Mouse (Mus musculus): ENCODE results near the gene Ces1d. TPM values are rescaled to one million over a fixed set of nuclear protein-coding genes. Genes with fewer than 3 reads are reported as not detected.
"Not testable (repeated sequence)": the region's sequence is repeated elsewhere in the genome, so short reads cannot be mapped to it uniquely, and the experiment has no call there.

Ces1d gene
- 0.15 and 0.79 TPM in 2 replicates for polyA plus RNA-seq (2016; fragmentation: Nextera tagmentation; extraction: Ambion mirVana)

DNA sequence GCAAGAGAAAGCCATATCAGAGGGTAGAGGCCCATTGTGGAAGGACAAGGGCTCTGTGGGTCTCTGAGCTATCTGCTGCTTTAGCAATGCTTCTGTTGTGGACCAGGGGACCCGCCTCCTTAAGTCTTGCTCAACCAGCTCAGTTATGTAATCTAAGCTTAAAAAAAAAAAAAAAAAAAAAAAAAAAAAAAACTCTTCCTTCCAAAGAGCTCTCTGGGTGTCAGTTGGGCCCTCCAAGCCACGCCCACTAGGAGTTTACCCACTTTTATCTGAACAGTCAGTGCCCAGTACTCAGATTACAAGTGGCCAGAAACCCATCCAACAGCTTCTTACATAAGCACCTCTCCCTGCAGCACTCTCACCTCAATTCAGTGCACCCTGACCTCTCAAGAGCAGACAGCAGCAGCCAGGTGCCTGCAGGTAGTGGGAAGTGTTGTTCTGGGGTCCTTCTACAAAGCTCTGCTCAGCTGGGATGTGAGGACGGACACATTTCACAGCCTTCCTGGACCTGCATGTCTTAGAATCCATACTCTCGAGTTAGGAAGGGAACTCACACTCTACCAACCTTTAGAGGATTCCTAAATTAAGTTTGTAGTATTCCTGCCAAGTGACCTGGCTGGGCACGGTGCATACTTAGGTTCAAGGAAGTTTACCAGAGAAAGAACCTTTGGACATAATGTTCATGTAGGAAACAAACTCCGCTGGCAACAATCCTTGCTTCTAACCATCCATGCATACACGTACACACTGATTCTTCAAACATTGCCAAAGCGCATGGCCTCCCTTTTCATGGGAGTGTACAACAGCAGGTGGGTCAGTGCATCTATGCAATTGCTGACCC, at the start of gene Ces1d:
TSS of gene Ces1d (minus strand) at position 154 of the 841 bp plus-strand sequence.
- no peaks in the 10 kb centered on the region for H3K9me3 ChIP-seq
- no peak for ATAC-seq (ENCODE audit: low FRiP score)
- 75% methylated on average over 8 of the region's 8 CpGs for WGBS
- H3K4me2 ChIP-seq = no peak within 1 kb of the TSS
- H3K4me1 ChIP-seq = no peaks in the 10 kb centered on the region
- H3K4me3 ChIP-seq (replicated peaks) = no peak within 1 kb of the TSS
- H3K36me3 ChIP-seq (replicated peaks) = no peaks in the 10 kb centered on the region
- no peaks in the 10 kb centered on the region for H3K27me3 ChIP-seq
- no peak within 1 kb of the TSS for H3K9ac ChIP-seq
- no peak within 1 kb of the TSS for H3K27ac ChIP-seq

DNA sequence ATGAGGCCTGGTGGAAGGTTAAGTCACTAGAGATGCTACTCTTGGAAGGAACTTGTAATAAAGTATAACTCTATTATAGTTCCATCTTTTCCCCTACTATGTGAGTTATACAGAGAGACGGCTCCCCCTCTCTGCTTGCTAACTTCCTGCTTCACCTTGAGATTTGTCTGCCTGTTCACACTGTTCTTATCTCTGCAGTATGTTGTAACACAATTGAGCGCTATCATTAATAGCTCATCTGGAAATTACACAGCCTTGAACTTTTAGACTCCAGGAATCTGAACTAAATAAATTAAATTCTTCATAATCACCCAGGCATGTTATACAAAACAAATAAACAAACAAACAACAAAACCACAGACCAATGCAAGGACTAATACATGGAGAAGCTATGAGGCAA, 48.4 kb upstream of the Ces1d start:
- 83% methylated on average over 2 of the region's 2 CpGs for WGBS
- no peak overlapping the region for H3K4me2 ChIP-seq
- no peak overlapping the region for H3K27ac ChIP-seq
- no peaks in the 10 kb centered on the region for H3K27me3 ChIP-seq
- no peak for ATAC-seq (ENCODE audit: low FRiP score)
- no peaks in the 10 kb centered on the region for H3K4me1 ChIP-seq
- no peaks in the 10 kb centered on the region for H3K9me3 ChIP-seq
- H3K9ac ChIP-seq = no peak overlapping the region
- H3K4me3 ChIP-seq (replicated peaks) = no peak overlapping the region
- no peaks in the 10 kb centered on the region for H3K36me3 ChIP-seq (replicated peaks)

- H3K9me3 ChIP-seq = no peaks in the 10 kb centered on the region
- no peak overlapping the region for H3K4me2 ChIP-seq
- no peak for ATAC-seq (ENCODE audit: low FRiP score)
- no peaks in the 10 kb centered on the region for H3K27me3 ChIP-seq
- H3K36me3 ChIP-seq (replicated peaks) = no peaks in the 10 kb centered on the region
- no peak overlapping the region for H3K9ac ChIP-seq
- no peak overlapping the region for H3K27ac ChIP-seq
- H3K4me1 ChIP-seq = no peaks in the 10 kb centered on the region
- no peak overlapping the region for H3K4me3 ChIP-seq (replicated peaks)
Measured at GRCm38 (mm10) chr8:93239884-93240283, 42.2 kb upstream of the Ces1d start.

DNA sequence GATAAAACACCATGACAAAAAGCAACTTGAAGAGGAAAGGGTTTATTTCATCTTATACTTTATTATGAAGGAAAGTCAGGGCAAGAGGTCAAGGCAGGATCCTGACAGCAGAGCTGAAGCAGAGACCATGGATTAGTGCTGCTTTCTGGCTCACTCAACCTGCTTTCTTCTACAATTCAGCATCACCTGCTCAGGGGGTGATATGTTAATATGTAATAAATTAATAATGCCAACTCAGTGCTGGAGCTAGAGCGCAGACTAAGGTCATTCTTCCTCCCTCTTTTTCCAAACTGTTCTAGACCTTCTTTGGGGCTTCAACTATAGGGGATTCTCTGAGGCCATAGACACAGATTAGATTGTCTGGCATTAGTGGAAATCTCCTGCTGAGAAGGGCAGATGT, 38.0 kb upstream of the Ces1d start:
- H3K27me3 ChIP-seq = no peaks in the 10 kb centered on the region
- no peak overlapping the region for H3K27ac ChIP-seq
- H3K4me2 ChIP-seq = no peak overlapping the region
- H3K36me3 ChIP-seq (replicated peaks) = no peaks in the 10 kb centered on the region
- no peaks in the 10 kb centered on the region for H3K4me1 ChIP-seq
- H3K9ac ChIP-seq = no peak overlapping the region
- ATAC-seq (ENCODE audit: low FRiP score) = no peak
- no peak overlapping the region for H3K4me3 ChIP-seq (replicated peaks)
- no peaks in the 10 kb centered on the region for H3K9me3 ChIP-seq
- WGBS = 85% methylated on average over 1 of the region's 1 CpGs

DNA sequence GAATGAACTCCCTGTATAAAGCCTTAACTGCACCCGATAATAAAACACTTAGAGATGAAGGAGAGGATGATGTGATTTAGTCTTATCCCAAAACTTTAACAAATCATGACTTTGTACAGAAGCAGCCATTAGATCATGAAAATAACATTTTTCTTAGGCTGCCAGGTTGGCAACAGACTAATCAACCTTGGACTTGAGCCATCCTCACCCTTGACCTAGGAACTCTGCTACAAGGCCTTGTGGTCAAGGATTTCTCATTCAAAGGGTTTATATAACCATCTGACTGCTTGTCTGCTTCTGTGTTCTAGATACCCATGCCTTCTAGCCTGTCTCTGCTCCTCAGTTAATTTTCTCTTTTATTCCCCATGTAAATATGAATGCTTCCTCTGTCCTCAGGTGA, 37.1 kb upstream of the Ces1d start:
- WGBS = 88% methylated on average over 1 of the region's 1 CpGs
- Histone ChIP-seq H3K4me2 (no peak overlapping the region), H3K27ac (no peak overlapping the region), H3K36me3 (replicated peaks) (no peaks in the 10 kb centered on the region), H3K9me3 (no peaks in the 10 kb centered on the region), H3K4me3 (replicated peaks) (no peak overlapping the region), H3K4me1 (no peaks in the 10 kb centered on the region), H3K27me3 (no peaks in the 10 kb centered on the region), H3K9ac (no peak overlapping the region)
- ATAC-seq (ENCODE audit: low FRiP score) = no peak

- no peak overlapping the region for H3K4me3 ChIP-seq (replicated peaks)
- no peaks in the 10 kb centered on the region for H3K27me3 ChIP-seq
- 90% methylated on average over 6 of the region's 6 CpGs for WGBS
- H3K27ac ChIP-seq = no peak overlapping the region
- no peaks in the 10 kb centered on the region for H3K4me1 ChIP-seq
- no peaks in the 10 kb centered on the region for H3K9me3 ChIP-seq
- no peaks in the 10 kb centered on the region for H3K36me3 ChIP-seq (replicated peaks)
- no peak overlapping the region for H3K9ac ChIP-seq
- ATAC-seq (ENCODE audit: low FRiP score) = no peak
- H3K4me2 ChIP-seq = no peak overlapping the region
Measured at GRCm38 (mm10) chr8:93234068-93234467, 36.4 kb upstream of the Ces1d start.

- no peak within 1 kb of the TSS for H3K27ac ChIP-seq
- H3K4me1 ChIP-seq = no peaks in the 10 kb centered on the region
- H3K4me3 ChIP-seq (replicated peaks) = no peak within 1 kb of the TSS
- no peak for ATAC-seq (ENCODE audit: low FRiP score)
- H3K9me3 ChIP-seq = no peaks in the 10 kb centered on the region
- H3K27me3 ChIP-seq = no peaks in the 10 kb centered on the region
- no peak within 1 kb of the TSS for H3K4me2 ChIP-seq
- H3K36me3 ChIP-seq (replicated peaks) = no peaks in the 10 kb centered on the region
- H3K9ac ChIP-seq = no peak within 1 kb of the TSS
Measured at GRCm38 (mm10) chr8:93229446-93229845, 31.8 kb upstream of the Ces1d start, which contains the start of gene Ces1e. Gene Ces1e, minus strand, starts transcription at chr8:93229619.

- no peak overlapping the region for H3K4me3 ChIP-seq (replicated peaks)
- H3K4me1 ChIP-seq = no peaks in the 10 kb centered on the region
- 73% methylated on average over 11 of the region's 11 CpGs for WGBS
- no peaks in the 10 kb centered on the region for H3K9me3 ChIP-seq
- H3K27me3 ChIP-seq = no peaks in the 10 kb centered on the region
- ATAC-seq (ENCODE audit: low FRiP score) = no peak
- no peak overlapping the region for H3K4me2 ChIP-seq
- H3K27ac ChIP-seq = no peak overlapping the region
- no peak overlapping the region for H3K9ac ChIP-seq
- H3K36me3 ChIP-seq (replicated peaks) = no peaks in the 10 kb centered on the region
Measured at GRCm38 (mm10) chr8:93228673-93229370, 31.2 kb upstream of the Ces1d start.

DNA sequence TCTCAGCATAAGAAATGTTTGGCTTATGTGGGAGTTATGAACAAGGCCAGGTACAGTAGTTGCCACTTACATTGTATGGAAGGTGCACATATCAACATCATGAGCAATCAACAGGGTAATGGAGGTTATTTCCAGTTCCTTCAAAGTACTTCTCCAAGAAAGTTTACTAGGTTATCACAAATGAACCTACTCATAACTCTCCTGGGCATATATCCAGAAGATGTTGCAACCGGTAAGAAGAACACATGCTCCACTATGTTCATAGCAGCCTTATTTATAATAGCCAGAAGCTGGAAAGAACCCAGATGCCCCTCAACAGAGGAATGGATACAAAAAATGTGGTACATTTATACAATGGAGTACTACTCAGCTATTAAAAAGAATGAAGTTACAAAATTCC, 28.8 kb upstream of the Ces1d start:
- ATAC-seq (ENCODE audit: low FRiP score); H3K4me3 ChIP-seq (replicated peaks); H3K36me3 ChIP-seq (replicated peaks); H3K4me2 ChIP-seq; H3K27ac ChIP-seq; H3K4me1 ChIP-seq; H3K9ac ChIP-seq; H3K27me3 ChIP-seq; H3K9me3 ChIP-seq: not testable (repeated sequence)
- 91% methylated on average over 1 of the region's 1 CpGs for WGBS

- Histone ChIP-seq H3K27ac (no peak overlapping the region), H3K4me3 (replicated peaks) (no peak overlapping the region), H3K9ac (no peak overlapping the region), H3K9me3 (no peaks in the 10 kb centered on the region), H3K27me3 (no peaks in the 10 kb centered on the region), H3K4me1 (no peaks in the 10 kb centered on the region), H3K36me3 (replicated peaks) (no peaks in the 10 kb centered on the region), H3K4me2 (no peak overlapping the region)
- ATAC-seq (ENCODE audit: low FRiP score) = no peak
- WGBS = 89% methylated on average over 3 of the region's 3 CpGs
Measured at GRCm38 (mm10) chr8:93221896-93222295, 24.3 kb upstream of the Ces1d start.

GRCm38 (mm10) chr8:93217867-93218266, 20.2 kb upstream of the Ces1d start:
- ATAC-seq (ENCODE audit: low FRiP score) = no peak
- H3K4me1 ChIP-seq = no peaks in the 10 kb centered on the region
- no peak overlapping the region for H3K27ac ChIP-seq
- no peaks in the 10 kb centered on the region for H3K9me3 ChIP-seq
- no peaks in the 10 kb centered on the region for H3K36me3 ChIP-seq (replicated peaks)
- no peaks in the 10 kb centered on the region for H3K27me3 ChIP-seq
- H3K4me3 ChIP-seq (replicated peaks) = no peak overlapping the region
- H3K4me2 ChIP-seq = no peak overlapping the region
- 83% methylated on average over 4 of the region's 4 CpGs for WGBS
- no peak overlapping the region for H3K9ac ChIP-seq

DNA sequence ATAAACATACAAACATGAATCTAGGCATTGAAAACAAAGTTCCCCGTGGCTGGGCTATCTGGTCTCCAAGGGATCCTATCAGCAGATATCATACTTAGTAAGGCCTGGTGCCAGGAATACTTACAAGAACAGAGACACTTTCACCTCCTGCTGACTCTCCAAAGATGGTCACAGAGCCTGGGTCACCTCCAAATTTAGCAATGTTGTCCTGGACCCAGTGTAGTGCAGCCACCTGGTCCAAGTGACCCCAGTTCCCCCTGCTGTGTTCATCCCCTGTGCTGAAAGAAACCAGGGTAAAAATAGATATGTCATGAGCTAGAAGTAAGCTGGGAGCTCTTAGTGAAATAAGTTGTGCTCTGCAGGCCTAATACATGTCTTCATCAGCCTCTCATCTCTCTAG, 19.7 kb upstream of the Ces1d start:
- ATAC-seq (ENCODE audit: low FRiP score) = no peak
- no peaks in the 10 kb centered on the region for H3K9me3 ChIP-seq
- no peaks in the 10 kb centered on the region for H3K4me1 ChIP-seq
- no peak overlapping the region for H3K4me2 ChIP-seq
- no peaks in the 10 kb centered on the region for H3K36me3 ChIP-seq (replicated peaks)
- no peak overlapping the region for H3K9ac ChIP-seq
- H3K4me3 ChIP-seq (replicated peaks) = no peak overlapping the region
- no peaks in the 10 kb centered on the region for H3K27me3 ChIP-seq
- WGBS = 86% methylated on average over 1 of the region's 1 CpGs
- H3K27ac ChIP-seq = no peak overlapping the region

DNA sequence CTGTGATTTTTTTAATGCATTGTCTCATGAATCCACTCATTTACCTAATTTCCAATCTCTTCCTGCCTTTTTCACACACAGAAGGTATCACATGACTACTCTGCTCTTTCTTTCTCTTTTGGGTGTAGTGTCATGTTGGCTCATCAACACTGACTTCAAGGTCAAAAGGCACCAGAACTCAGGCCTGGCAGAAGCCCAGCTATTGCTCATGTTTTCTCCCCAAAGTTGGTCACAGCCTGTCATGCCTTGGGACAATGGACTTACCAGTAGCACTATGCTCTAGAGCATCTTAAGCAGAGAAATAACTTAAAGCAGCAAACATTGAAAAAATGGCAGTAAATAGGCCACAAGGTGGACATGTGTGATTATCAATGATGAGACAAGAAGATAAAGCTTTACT, 13.5 kb upstream of the Ces1d start:
- no peak for ATAC-seq (ENCODE audit: low FRiP score)
- H3K4me3 ChIP-seq (replicated peaks) = no peak overlapping the region
- no peaks in the 10 kb centered on the region for H3K27me3 ChIP-seq
- H3K4me1 ChIP-seq = no peaks in the 10 kb centered on the region
- H3K9ac ChIP-seq = no peak overlapping the region
- no peaks in the 10 kb centered on the region for H3K9me3 ChIP-seq
- H3K27ac ChIP-seq = no peak overlapping the region
- H3K4me2 ChIP-seq = no peak overlapping the region
- no peaks in the 10 kb centered on the region for H3K36me3 ChIP-seq (replicated peaks)
